Mouse (Mus musculus) lung, adult 18-20 months (tissue): ENCODE data around the gene Gm20388.
"Not testable (repeated sequence)": the region's sequence is repeated elsewhere in the genome, so short reads cannot be mapped to it uniquely, and the experiment has no call there.

ENCODE experiments used
- DNase-seq, 2 experiments: peaks; one replicate each; pipeline ENCODE4 v3.0.0; 2022; ENCODE audit warnings: mixed read lengths in 2 of 2

Gm20388 gene

DNA sequence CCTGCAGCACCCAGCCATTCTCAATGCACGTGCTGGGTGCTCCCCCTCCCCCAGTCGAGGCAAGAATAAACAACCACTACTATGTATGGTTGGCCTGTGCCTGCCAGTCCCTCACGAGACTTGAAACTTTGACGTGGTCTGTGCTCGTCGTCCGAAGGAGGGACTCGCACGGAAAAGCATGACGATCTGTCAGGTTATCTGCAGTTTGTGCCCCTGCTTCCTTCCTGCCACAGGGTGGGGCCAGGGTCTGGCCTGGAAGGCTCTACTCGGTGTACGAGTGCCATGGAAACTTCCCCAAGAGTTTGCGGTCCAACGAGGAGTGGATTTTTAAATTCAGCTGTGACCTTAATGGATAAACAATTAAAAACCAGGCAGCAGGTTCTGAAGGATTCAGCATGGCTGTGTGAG is 3896.4 kb downstream of the Gm20388 start:
- peak in 1 of 2 experiments; percentile 27 for DNase-seq

DNA sequence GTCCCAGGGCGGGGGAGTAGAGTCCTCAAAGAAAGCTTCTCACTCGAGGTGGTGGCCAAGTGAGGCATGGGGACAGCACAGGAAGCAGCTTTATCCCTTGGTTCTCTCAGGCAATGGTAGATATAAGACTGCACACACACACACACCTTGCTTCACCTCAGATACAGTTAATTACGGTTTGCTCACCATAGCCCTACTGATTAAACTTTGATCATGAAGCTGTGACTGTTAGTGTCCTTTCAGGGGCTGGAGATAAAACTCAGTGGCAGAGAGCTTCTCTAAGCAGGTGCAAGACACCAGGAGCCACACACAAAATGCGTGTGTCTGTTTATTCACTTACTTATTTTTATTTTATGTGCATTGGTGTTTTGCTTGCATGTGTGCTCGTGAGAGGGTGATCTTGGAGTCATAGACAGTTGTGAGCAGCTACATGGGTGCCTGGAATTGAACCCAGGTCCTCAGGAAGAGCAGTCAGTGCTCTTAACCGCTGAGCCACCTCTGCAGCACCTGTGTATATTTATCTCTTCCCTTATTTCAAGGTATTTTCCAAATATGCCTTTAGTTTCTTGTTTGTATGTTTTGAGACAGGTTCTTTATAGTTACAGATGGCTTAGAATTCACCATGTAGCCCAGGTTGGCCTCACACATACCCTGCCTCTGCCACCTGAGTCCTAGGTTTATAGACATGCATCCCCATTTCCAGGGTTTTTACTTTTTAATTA is 3897.4 kb downstream of the Gm20388 start:
- DNase-seq, result no peak

DNA sequence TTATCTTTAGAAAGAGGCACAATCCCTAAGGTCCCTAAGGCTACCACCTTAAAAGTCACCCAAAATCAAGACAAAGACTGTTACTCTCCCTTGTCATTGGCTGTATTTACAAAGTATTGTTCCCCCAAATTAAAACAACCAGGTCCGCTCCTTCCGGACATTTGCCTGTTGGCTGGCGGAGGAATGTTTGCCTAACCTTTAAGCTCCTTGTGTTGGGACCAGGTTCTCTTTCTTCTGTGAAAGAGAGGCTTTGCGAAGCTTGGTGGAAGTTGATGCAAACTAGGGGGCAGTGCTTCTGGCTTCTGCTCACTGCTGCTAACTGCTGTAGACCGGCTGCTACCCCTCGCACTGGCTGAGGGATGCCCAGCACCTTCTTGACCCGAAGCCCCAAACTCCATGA is 3898.0 kb downstream of the Gm20388 start:
- DNase-seq, result no peak

GRCm38 (mm10) chr8:123809342-123809741 is 3898.7 kb downstream of the Gm20388 start:
- DNase-seq, result not testable (repeated sequence)

DNA sequence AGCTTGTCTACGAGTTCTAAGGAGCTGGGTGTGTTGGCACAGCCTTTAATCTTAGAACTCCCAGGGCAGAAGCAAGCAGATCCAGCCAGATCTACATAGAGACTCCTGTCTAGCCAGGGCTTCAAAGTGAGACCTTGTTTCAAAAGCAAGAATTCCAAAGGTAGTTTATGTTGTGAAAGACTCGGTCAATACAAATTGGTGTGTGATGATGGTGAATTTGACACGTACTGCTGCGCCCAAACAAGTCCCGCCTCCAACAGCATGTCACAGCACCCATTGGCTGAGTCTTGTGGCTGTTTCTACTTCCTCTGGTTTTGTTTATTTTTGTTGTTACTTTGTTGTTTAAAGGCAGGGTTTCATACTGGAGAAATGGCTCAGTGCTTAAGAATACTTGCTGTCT is 3901.6 kb downstream of the Gm20388 start:
- DNase-seq, result no peak

DNA sequence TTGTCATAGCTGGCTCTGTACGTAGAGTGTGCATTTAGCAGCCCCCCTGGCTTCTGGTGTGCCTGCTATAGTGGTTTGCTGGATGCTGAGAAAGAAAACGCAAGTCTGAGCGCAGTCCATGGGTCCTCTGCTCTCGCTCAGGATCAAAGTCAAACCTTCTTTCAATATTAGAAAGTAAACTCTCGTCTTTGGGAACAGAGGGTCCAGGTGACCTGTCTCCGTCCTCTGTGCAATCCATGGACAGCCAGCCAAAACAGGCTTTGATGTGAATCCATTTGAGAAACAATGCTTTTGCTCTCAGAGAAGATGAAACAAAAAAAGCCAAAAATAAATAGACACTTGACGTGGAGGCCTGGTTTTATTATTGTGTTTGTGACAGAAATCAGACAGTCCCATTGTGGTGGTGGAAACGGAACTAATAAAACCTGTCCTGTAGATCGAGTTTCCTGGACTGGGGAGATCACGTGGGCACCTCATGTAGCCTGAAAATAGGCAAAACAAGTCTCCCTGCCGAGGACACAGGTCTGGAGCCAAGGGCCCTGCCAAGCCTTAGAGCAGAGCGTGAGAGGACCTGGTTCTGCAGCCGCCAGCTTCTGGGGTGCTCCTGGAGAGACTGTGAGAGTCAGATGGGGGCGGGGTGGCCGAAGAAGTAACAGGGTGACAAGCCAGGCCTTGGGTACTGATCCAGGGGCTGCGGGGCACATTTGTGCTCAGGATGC is 3902.7 kb downstream of the Gm20388 start:
- no peak for DNase-seq

DNA sequence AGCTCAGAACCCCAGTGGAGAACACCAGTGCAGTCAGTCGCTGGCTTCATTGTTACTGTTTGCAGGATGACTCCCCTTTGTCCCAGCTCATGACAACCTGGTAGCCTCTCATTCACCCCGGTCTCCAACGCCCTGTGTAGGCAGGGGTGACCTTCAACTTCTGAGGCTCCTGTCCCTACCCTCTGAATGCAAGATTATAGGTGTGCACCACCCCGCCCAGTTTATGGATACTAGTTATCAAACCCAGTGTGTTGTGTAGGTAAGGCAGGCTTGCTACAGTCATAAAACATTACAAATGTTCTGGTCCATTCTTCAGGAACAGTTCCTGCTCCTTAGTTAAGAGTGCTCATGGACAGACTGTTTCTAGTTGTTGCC is 3903.2 kb downstream of the Gm20388 start:
- DNase-seq, result no peak

DNA sequence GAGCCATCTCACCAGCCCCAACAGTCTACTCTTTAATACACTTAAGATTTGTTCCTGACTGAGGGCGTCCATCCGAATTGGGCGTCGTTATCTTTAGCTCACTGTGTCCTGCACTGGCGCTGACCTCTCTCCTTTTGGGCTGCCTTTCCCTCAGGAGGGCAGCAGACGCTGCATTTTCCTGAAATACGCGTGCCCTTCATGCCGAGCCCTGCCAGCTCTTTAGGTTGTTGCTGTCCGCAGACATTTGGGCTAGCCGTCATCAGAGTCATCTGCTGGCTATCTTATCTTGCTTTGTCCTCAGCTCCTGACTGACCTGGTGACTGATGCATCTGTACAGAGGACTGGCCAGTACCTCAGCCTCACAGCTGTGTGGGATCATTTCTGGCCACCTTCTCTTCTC is 3904.7 kb downstream of the Gm20388 start:
- DNase-seq, result no peak

GRCm38 (mm10) chr8:123816939-123817338 is 3906.3 kb downstream of the Gm20388 start:
- no peak for DNase-seq

DNA sequence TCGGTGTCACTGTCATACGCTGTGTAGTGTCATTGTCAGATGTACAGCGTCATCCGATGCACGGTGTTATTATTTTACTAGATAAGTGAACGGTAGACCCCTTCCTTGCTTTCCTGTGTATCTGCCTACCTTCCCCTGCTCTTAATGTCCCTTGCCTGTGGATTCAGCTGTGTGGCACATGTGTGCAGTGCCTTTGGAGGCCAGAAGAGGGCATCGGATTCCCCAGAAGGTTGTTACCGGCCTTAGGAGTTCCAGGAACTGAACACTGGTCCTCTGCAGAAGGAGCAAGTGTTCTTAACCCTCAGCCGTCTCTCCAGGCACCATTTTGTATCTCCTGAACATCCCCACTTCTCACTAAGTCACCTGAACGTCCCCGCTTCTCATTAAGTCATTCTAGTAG is 3907.1 kb downstream of the Gm20388 start:
- no peak for DNase-seq

DNA sequence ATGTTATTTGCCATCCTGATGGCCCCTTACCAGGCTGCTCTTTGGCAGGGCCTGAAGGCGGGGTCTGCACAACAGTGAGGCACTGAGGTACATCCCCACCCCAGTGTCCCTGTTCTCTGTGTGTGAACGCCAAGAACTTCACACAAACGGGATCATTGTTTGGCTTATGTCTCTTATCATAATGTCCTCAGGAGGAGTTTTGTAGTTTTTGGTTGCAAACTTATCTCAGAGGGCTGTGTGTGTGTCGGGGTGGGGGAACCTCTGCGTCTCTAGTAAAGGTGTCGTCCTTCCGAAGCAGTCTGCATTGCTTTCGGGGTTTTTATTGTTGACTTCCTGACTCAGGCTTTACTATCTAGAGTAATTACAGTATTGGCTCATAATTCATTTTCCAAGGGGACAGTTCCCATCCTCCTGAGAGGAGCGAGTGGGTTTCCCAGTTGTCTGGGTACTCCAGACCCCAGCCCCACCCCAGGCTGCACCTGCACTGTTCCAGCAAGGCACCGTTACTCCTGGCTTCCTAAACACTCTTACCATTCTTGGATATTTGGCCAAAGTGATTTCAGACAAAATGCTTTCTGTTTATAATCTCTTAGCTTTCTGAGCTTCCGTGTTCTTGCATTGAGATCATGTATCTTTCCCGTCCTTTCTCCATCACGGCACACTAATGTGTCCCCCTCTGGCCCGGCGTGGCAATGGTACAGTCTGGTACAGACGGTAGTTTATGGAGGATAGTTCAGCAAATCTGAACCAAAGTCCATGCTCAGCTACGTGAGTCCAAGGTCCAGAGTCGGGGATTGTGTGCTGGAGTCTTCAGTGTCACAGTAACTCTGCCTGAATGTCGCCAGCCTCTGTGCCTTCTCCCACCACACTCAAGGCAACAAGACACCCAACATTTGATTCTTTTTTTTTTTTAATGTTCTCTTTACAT is 3909.3 kb downstream of the Gm20388 start:
- no peak for DNase-seq

- DNase-seq, result no peak
Measured at GRCm38 (mm10) chr8:123820780-123821179, 3910.1 kb downstream of the Gm20388 start.

DNA sequence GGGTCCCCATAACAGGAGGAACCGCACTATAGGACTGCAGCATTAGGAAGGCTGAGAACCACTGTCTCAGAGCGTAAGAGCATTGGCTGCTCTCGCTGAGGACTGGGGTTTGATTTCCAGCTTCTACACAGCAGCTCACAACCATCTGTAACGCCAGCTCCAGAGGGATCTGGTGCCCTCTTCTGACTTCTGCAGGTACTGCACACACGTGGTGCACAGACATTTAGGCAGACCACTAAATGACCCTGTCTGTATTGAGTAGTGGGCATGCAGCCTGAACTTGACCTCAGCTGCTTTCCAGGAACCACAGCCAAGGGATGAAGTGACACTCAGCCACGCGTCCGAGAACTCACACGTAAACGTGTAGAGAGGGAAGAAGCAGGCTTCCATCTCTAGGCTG is 3912.5 kb downstream of the Gm20388 start:
- no peak for DNase-seq

DNA sequence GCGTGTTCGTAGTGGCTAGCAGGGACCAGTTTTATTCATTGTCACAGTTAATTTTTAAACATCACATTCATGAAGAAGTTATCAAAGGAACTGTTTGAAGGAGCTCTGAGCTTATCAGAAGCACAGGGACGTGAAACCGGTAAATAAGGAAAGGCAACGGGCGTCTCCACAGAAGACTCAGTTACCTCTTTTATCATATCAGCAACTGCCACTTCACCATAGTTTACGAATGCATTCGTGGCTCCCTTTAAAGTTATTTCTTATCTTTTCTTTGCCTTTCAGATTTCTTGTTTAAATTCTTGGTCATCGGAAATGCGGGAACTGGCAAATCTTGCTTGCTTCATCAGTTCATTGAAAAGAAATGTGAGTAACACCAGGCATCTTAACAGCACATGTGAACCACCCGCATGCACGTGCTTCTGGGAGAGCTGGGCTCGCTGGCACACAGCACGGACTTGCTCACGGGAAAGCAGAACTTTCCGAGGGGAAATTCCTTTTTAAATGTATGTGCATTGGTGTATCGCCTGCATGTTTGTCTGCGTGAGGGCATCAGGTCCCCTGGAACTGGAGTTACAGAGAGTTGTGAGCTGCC is 3913.0 kb downstream of the Gm20388 start:
- no peak for DNase-seq

DNA sequence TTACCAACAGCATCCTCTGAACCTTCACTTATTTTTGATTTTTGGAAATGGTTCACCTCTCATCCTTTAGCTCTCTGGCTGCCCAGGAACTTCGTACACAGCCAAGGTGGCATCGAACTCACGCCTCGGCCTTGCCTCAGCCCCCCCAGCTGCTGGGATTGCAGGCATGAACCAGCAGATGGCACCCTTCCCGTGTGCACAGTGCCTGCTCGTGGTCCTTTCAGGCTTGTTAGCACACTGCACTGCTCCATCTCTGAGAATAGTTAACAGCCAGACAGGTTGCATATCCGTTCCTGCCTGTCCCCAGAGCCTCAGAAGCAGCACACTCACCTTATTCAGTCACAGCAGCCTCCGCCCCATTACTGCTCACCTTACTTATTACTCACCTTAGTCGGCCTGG is 3915.4 kb downstream of the Gm20388 start:
- no peak for DNase-seq

DNA sequence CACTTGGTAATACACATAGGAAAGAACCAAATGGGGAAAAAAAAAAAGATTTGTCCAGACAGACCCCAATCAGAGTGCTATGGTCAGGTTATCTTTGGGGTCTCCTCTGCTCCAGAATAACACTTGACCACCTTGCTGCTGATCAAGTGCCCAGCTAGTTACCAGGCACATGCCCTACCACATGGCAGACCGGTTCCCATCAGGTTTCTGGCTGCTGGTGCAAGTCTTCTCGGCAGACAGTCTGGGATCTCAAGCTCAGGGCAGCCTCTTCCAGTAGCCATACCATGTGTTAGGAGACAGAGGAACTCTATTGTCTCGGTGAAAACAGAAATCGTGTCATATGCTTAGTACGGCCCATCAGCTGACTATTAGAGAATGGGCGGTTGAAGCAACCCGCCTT is 3916.1 kb downstream of the Gm20388 start:
- DNase-seq, result no peak

- no peak for DNase-seq
Measured at GRCm38 (mm10) chr8:123827523-123827922, 3916.9 kb downstream of the Gm20388 start.

DNA sequence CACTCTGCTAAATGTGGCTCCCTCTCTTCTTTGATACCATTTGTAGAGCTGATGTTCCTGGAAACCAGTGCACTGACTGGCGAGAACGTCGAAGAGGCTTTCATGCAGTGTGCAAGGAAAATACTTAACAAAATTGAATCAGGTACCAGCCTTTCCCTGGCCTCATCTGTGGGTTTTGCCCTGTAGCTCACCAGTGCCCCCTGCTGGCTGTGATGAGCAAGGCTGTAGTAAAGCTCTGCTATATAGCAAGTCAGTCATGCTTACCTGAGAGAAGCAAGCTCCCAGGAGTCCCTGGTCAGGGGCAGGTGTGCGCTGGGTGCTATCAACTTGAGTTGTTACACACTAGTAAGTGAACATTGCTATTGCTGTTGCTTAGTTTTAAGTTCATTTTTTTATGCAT is 3922.1 kb downstream of the Gm20388 start:
- DNase-seq, result peak; percentile 49 to 58

DNA sequence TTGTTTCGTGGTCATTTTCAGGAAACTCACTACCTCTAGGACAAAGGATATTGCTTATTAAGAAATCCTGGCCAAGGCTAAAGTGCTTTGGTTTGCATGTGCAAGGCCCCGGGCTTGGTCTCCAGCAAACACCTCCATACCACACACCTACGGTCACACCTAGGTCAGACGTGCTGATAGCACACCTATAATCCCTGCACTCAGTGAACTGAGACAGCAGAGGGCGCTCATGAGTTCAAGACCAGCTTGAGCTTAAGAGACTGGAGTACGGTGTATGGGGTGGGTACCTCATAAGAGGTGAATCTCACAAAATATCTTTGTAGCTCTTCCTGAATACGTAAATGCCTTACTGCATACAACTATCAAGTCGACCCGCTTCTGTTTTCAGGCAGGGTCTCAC is 3924.8 kb downstream of the Gm20388 start:
- DNase-seq, result peak; percentile 29 to 58

- no peak for DNase-seq
Measured at GRCm38 (mm10) chr8:123836354-123836753, 3925.7 kb downstream of the Gm20388 start.

- no peak for DNase-seq
Measured at GRCm38 (mm10) chr8:123838496-123838895, 3927.9 kb downstream of the Gm20388 start.

DNA sequence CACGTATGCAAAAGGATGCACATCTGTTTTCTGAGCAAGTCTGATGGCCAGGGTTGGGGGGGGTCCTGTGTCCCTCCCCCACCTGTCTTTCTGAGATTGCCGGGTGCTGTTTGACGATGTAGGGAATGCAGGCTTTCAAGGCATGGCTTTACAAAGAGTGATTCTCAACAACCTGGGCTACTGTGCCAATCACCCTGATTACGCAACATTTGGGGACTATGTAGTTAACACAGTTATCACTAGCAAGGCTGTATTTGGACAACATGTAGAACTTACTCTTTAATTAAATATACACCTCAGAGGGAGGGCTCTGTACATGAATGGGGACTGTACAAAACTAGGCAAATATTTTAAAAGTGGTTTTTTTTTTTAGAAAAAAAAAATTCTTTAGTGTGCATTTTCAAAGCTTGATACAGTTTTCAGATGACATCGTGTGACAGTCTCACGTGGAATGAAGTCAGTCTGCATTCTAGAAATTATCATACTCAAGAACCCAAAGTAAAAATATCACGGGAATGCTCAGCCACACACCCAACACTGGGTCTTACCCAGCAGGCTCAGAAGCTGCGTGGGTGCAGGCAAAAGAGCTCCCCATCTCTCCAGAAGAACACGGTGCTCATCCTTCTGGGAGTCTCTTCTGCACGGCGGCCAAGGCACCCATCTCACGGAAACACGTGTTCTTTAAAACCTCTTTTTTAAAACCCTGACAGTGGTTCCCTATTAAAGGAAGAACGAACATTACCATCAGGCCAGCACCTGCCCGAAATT is 3930.1 kb downstream of the Gm20388 start:
- no peak for DNase-seq
